Mouse (Mus musculus): ENCODE measurements around the gene Gm28048. TPM values are rescaled to one million over a fixed set of nuclear protein-coding genes. Genes with fewer than 3 reads are reported as not detected.
A peak's percentile ranks its signal among the peaks of the same experiment; 100 is the strongest.

The Gm28048 gene
- polyA plus RNA-seq, 1 experiment from 2014 or later = 19.3 TPM

DNA sequence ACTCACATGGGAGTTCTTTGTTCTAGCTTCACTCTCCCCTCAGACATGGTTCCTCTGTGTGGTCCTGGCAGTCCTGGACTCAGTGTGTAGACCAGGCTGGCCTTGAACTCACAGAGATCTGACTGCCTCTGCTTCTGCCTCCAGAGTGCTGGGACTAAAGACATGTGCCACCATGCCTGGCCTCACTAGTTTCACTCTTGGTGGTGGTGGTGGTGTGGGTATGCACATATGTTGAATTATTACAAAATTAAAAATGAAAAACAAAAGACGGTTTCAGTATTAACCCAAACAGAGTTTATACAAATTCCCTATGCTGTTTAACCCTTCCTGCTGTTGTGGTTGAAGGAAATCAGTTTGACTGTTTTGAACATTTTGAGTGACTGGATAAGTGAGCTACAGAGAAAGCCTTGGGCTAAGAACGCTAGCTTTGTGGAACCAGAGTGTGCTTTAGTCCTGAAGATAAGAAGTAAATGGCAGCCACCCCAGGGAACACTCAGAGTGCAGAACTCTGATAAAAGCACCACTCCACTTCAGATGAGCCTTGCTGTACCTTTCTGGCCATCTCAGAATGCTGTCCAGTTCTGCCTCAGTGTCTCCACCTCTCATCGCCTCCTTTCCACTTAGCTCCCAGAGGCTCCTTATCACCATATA is 105.1 kb downstream of the Gm28048 start:
- H3K9me3 ChIP-seq (replicated peaks) = no peaks in the 10 kb centered on the region
- WGBS = 87% methylated on average over 3 of the region's 3 CpGs
- no peak overlapping the region for H3K27ac ChIP-seq
- H3K4me2 ChIP-seq = no peak overlapping the region
- H3K9ac ChIP-seq = no peak overlapping the region
- H3K4me1 ChIP-seq = peaks cover 10% of the 10 kb centered on the region
- H3K36me3 ChIP-seq = no peaks in the 10 kb centered on the region
- no peak for ATAC-seq (replicated peaks; ENCODE audit: low FRiP score)
- H3K27me3 ChIP-seq = no peaks in the 10 kb centered on the region
- H3K4me3 ChIP-seq (replicated peaks) = no peak overlapping the region

DNA sequence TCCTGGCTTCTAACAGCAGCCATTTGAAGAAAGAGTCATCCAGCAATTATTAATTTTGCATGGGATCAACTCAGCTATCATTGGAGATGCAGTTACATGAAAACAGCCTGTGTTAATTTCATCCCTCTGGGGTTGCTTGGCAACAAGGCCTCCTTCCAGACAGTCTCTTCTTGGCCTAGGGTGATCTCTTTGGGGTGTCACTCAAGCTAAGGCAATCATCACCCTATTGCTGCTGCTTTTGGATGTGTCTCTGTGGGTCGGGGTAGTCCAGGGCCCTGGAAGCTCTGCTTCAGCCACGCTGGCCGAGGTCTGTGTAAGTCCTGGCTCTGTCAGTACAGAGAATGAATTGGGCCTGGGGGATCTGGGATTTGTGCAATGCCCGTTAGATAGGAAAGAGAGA is 106.6 kb downstream of the Gm28048 start:
- peaks cover 15% of the 10 kb centered on the region for H3K4me1 ChIP-seq
- no peaks in the 10 kb centered on the region for H3K27me3 ChIP-seq
- H3K27ac ChIP-seq = no peak overlapping the region
- ATAC-seq (replicated peaks; ENCODE audit: low FRiP score) = no peak
- no peak overlapping the region for H3K9ac ChIP-seq
- H3K9me3 ChIP-seq (replicated peaks) = no peaks in the 10 kb centered on the region
- 75% methylated on average over 4 of the region's 4 CpGs for whole genome bisulfite sequencing
- H3K4me2 ChIP-seq = no peak overlapping the region
- H3K36me3 ChIP-seq = no peaks in the 10 kb centered on the region
- H3K4me3 ChIP-seq (replicated peaks) = no peak overlapping the region

- no peak for ATAC-seq (replicated peaks; ENCODE audit: low FRiP score)
- no peak overlapping the region for H3K9ac ChIP-seq
- no peaks in the 10 kb centered on the region for H3K36me3 ChIP-seq
- H3K9me3 ChIP-seq (replicated peaks) = no peaks in the 10 kb centered on the region
- H3K27me3 ChIP-seq = no peaks in the 10 kb centered on the region
- WGBS = 79% methylated on average over 6 of the region's 6 CpGs
- H3K4me3 ChIP-seq (replicated peaks) = no peak overlapping the region
- no peak overlapping the region for H3K4me2 ChIP-seq
- no peak overlapping the region for H3K27ac ChIP-seq
- peaks cover 15% of the 10 kb centered on the region for H3K4me1 ChIP-seq
Measured at GRCm38 (mm10) chr11:22874747-22875146, 107.1 kb downstream of the Gm28048 start.

DNA sequence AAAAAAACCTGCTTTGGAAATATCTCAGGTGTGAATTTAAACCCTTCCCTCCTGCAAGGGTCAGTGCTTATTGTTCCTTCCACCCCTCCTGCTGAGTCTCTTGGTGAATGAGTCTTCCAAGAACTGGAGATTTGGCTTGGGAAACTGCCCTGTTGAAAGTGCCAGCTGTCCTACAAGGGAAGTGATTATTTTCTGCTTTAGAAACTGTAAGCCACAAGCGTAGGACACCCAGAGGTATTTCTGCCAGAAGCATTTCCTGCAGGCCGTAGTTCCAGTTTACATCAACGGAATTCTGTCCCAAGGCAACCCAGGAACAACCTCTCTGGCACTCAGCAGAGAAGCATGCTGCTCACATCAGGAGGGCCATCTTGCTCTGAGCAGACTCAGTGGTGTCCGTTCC is 108.5 kb downstream of the Gm28048 start:
- no peaks in the 10 kb centered on the region for H3K27me3 ChIP-seq
- H3K36me3 ChIP-seq = no peaks in the 10 kb centered on the region
- no peaks in the 10 kb centered on the region for H3K9me3 ChIP-seq (replicated peaks)
- no peak overlapping the region for H3K9ac ChIP-seq
- no peak overlapping the region for H3K4me2 ChIP-seq
- WGBS = 76% methylated on average over 4 of the region's 4 CpGs
- no peak for ATAC-seq (replicated peaks; ENCODE audit: low FRiP score)
- no peak overlapping the region for H3K4me3 ChIP-seq (replicated peaks)
- peak overlapping the region; percentile 69 for H3K27ac ChIP-seq
- peaks cover 15% of the 10 kb centered on the region for H3K4me1 ChIP-seq

DNA sequence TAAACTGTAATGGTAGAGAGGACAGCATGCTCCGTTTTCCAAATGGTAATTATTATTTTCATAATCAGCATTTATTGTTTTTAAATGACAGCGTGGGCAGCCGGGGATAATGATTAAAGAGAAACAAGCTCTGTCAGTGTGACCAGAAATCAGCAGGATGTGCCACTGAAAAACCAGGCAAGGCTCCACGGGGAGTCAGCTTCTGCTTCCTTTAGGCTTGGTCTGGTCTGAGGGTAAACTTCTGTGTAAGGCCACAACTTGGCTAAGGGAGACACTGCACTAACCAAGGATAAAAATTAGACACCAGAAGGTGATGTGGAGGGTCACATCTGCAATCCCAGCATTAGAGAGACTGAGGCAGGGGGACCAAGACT is 109.6 kb downstream of the Gm28048 start:
- ATAC-seq (replicated peaks; ENCODE audit: low FRiP score) = no peak
- Histone ChIP-seq H3K27ac (peak overlapping the region; percentile 69), H3K4me2 (peak overlapping the region; percentile 40), H3K4me1 (peaks cover 15% of the 10 kb centered on the region), H3K36me3 (no peaks in the 10 kb centered on the region), H3K9ac (no peak overlapping the region), H3K27me3 (no peaks in the 10 kb centered on the region), H3K9me3 (replicated peaks) (no peaks in the 10 kb centered on the region), H3K4me3 (replicated peaks) (0 out of 2 replicates have a peak overlapping the region, but pooled peaks have one; percentile 12)
- 30% methylated on average over 4 of the region's 4 CpGs for WGBS

GRCm38 (mm10) chr11:22871628-22872306 is 110.1 kb downstream of the Gm28048 start:
- no peak; the same call in 1 of the 2 replicates for ATAC-seq (replicated peaks; ENCODE audit: low FRiP score)
- Histone ChIP-seq H3K9ac (no peak overlapping the region), H3K4me3 (replicated peaks) (peak overlapping the region; percentile 12; the same call in 1 of the 2 replicates), H3K27ac (peak overlapping the region; percentile 69), H3K36me3 (no peaks in the 10 kb centered on the region), H3K9me3 (replicated peaks) (no peaks in the 10 kb centered on the region), H3K4me1 (peaks cover 15% of the 10 kb centered on the region), H3K4me2 (peak overlapping the region; percentile 40), H3K27me3 (no peaks in the 10 kb centered on the region)
- 49% methylated on average over 7 of the region's 7 CpGs for whole genome bisulfite sequencing

DNA sequence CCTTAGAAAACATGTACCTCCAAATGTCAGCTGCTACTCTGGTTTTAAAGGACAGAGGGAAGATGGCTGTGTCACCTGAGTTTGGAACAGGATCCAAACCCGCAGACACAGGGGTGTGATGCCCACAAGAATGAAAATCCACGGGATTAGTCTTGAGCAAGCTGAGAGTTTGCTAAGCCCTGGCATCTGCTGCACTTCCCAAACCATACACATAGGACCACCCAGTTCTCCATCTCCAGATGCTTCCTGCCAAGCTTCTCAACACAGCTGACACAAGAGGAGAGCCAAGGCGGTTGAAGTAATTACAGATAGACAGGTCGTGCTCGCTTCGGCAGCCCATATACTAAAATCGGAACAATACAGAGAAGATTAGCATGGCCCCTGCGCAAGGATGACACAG is 113.3 kb downstream of the Gm28048 start:
- Histone ChIP-seq H3K4me3 (replicated peaks) (no peak overlapping the region), H3K36me3 (no peaks in the 10 kb centered on the region), H3K9me3 (replicated peaks) (no peaks in the 10 kb centered on the region), H3K27me3 (peaks cover 2% of the 10 kb centered on the region), H3K27ac (no peak overlapping the region), H3K4me2 (no peak overlapping the region), H3K9ac (no peak overlapping the region), H3K4me1 (peaks cover 15% of the 10 kb centered on the region)
- 89% methylated on average over 8 of the region's 8 CpGs for WGBS
- ATAC-seq (replicated peaks; ENCODE audit: low FRiP score) = no peak

GRCm38 (mm10) chr11:22867691-22868090 is 114.2 kb downstream of the Gm28048 start:
- Histone ChIP-seq H3K4me2 (no peak overlapping the region), H3K27me3 (peaks cover 5% of the 10 kb centered on the region), H3K4me1 (peaks cover 14% of the 10 kb centered on the region), H3K9me3 (replicated peaks) (no peaks in the 10 kb centered on the region), H3K9ac (no peak overlapping the region), H3K4me3 (replicated peaks) (no peak overlapping the region), H3K27ac (no peak overlapping the region), H3K36me3 (no peaks in the 10 kb centered on the region)
- no peak for ATAC-seq (replicated peaks; ENCODE audit: low FRiP score)
- WGBS = 89% methylated on average over 5 of the region's 5 CpGs

DNA sequence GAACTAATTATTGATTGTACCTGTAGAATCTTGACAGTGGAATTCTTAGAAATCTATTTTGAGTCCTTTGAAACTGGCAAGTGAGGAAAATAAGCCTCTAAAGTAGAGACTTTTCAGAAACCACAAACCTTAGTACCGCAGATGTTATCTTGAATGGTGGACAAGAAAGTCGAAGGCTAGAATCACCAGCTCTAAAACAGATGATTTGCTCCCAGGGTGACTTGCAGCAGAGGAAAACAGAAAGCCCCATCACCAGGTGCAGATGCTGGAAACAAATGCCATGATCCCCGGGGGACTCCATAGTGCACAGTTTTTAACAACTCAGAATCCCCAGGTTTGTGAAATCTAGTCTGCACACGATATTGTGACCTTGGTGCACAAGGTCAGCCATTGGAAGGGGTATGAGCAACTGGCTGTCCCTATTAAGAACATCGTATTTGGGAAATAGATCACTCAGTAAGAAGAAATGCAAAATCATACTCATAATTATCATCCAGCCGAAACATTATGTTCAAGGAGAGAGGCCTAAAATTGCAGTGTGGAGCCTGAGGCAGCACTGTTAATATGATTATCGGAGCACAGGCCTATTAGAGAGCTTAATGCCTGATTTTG is 116.1 kb downstream of the Gm28048 start:
- H3K4me1 ChIP-seq = peaks cover 1% of the 10 kb centered on the region; the same call in 1 of the 2 replicates
- H3K4me2 ChIP-seq = no peak overlapping the region
- no peaks in the 10 kb centered on the region for H3K9me3 ChIP-seq (replicated peaks)
- H3K27me3 ChIP-seq = peaks cover 17% of the 10 kb centered on the region
- ATAC-seq (replicated peaks; ENCODE audit: low FRiP score) = no peak
- WGBS = 89% methylated on average over 7 of the region's 7 CpGs
- no peaks in the 10 kb centered on the region for H3K36me3 ChIP-seq
- no peak overlapping the region for H3K4me3 ChIP-seq (replicated peaks)
- H3K27ac ChIP-seq = no peak overlapping the region
- no peak overlapping the region for H3K9ac ChIP-seq

- no peak for ATAC-seq (replicated peaks; ENCODE audit: low FRiP score)
- no peak overlapping the region for H3K4me3 ChIP-seq (replicated peaks)
- 62% methylated on average over 8 of the region's 8 CpGs for WGBS
- no peaks in the 10 kb centered on the region for H3K36me3 ChIP-seq
- H3K27me3 ChIP-seq = peaks cover 17% of the 10 kb centered on the region
- H3K9me3 ChIP-seq (replicated peaks) = no peaks in the 10 kb centered on the region
- peaks cover 11% of the 10 kb centered on the region for H3K4me1 ChIP-seq
- H3K27ac ChIP-seq = no peak overlapping the region
- no peak overlapping the region for H3K4me2 ChIP-seq
- no peak overlapping the region for H3K9ac ChIP-seq
Measured at GRCm38 (mm10) chr11:22864305-22865060, 117.4 kb downstream of the Gm28048 start.

DNA sequence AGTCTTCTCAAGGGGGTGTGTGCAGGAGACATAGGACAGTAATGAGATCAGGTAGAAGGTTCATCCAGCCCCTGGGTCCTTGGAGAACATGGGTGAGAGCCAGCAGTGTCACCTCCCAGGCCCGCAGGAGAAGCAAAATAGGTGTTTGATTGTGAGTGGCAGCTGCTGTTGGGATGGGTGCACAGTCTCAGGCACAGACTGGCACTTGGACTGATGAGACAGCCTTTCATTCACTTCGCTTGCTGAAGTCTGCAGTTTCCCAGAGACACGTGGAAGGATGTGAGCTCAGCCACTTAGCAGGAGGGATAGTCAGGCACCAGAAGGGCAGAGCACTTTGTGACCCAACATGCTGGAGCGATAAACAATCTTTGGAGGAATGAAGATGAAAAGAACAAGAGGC is 118.3 kb downstream of the Gm28048 start:
- H3K9ac ChIP-seq = no peak overlapping the region
- no peak overlapping the region for H3K4me3 ChIP-seq (replicated peaks)
- peaks cover 25% of the 10 kb centered on the region for H3K27me3 ChIP-seq
- H3K4me2 ChIP-seq = no peak overlapping the region
- WGBS = 51% methylated on average over 4 of the region's 4 CpGs
- no peak overlapping the region for H3K27ac ChIP-seq
- H3K9me3 ChIP-seq (replicated peaks) = no peaks in the 10 kb centered on the region
- no peaks in the 10 kb centered on the region for H3K36me3 ChIP-seq
- no peak for ATAC-seq (replicated peaks; ENCODE audit: low FRiP score)
- H3K4me1 ChIP-seq = peaks cover 16% of the 10 kb centered on the region

- no peaks in the 10 kb centered on the region for H3K9me3 ChIP-seq (replicated peaks)
- H3K4me2 ChIP-seq = peak overlapping the region; percentile 87; the same call in 1 of the 2 replicates
- peaks cover 42% of the 10 kb centered on the region for H3K27me3 ChIP-seq
- H3K9ac ChIP-seq = no peak overlapping the region
- WGBS = 64% methylated on average over 4 of the region's 4 CpGs
- H3K4me1 ChIP-seq = peaks cover 27% of the 10 kb centered on the region
- no peak overlapping the region for H3K27ac ChIP-seq
- H3K4me3 ChIP-seq (replicated peaks) = no peak overlapping the region
- no peaks in the 10 kb centered on the region for H3K36me3 ChIP-seq
- ATAC-seq (replicated peaks; ENCODE audit: low FRiP score) = no peak
Measured at GRCm38 (mm10) chr11:22861315-22861714, 120.6 kb downstream of the Gm28048 start.

Data from kidney, embryonic 15.5 days (tissue).